Mouse (Mus musculus) T-helper 2 cell (primary cell): ENCODE results near the gene Kcnk15.

Source experiments
- in situ Hi-C: fragments of 300-600 bp; cut with MboI, MseI; formaldehyde crosslinking; loops from one replicate; pipeline ENCODE4 v1.15.1; 2025; ENCODE audit warnings: high pct_unique_total_duplicates

The Kcnk15 gene

DNA sequence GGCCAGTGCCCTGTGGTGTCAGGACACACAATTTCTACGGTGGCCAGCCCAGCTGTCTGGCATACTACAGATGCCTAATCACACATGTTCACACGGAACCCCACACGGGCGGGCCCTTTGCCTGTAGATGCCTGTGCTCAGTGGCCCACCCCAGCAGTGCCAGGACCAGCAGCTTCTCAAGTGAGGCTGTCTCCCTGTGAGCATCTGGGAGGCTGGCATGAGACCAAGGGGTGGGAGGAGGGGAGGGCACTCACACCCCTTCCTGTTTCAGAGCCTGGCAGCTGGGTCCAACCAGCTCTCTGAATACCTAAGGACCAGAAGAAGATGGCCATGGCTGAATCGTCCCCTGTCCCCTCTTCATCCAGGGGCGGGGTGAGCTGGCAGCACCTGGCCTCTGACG is 22.0 kb downstream of the Kcnk15 start:
- in situ Hi-C loops: no loop called here

DNA sequence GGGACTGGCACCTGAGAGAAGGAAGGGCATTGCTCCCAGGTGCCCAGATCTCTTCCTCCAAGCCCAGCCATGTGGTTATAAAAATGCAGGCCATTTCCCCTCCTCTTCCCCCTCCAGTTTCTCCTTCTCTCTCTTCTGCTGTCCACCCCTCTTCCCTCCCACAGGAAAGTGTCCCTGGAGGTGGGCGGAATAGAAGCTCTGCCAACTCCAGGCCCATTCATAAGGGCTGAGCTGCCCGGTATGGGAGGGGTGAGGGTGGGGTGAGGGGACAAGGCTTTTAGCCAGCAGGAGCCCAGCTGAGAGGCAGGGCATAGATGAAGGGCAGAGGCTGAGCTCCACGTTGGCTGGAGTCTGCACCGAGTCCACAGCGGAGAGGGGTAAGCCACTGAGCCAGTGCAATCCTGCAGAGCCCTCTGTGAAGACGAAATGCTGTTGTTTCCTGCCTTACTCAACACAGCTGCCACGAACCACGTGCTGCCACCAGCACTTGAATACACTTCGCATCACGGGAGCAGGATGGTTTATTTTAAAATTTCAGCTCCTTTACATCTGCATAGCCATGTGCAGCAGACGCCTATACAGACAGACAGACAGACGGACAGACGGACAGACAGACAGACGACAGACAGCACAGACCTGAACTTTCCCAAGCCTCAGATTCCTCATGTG is 23.5 kb downstream of the Kcnk15 start:
- in situ Hi-C loops: no loop called here

DNA sequence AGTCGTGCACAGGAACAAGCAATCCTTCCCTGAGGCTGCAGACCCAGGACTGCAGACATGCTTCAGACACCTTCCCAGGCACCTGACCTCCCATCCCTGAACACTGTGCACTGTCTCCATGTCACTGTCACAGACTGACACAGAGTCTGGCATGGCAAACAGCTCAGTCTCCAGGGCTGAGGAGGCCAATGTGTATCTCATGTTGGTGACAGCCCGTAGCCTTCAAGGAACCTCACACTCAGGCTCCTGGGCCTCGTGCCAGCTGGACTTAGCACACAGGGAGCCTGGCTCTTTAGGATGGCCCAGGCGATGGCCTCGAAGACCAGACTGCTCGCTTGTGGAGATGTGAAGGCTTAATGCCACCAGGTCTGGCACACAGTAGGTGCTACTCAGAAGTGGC is 27.4 kb downstream of the Kcnk15 start:
- in situ Hi-C loops: no loop called here

DNA sequence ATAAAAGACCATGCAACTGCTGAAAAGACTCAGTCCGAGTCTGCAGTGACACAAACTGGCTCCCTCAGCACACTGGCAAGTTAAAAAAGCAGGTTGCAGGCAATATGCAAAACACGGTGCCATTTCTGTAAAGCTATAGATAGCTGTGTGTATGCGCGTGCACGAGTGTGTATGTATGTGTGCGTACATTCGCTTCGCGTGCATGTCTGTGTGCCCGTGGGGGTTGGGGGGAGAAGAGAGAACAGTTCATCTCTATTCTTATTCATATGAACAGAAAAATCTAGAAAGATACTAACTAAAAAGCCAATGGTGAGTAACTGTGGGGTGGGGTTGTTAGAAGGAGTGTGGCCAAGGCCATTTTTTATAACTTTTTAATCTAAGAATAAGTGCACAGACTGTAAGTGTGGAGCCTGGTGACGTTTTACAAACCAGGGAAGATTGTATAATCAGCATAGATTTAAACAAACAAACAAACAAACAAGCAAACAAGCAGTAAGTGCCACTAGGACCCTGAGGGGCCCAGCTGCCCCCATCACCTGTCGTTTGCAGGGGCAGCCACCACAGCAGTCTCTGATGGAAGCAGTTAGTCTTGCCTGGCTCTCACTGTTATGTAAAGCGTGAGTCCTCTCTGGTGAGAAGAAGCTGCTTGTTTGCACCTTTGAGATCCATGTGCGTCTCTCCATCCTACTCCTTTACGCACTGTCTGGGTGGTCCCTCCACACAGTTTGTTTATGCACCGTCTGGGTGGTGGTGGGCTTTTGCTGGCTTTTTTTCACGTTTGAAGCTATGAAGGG is 29.6 kb downstream of the Kcnk15 start:
- in situ Hi-C loops: no loop called here

DNA sequence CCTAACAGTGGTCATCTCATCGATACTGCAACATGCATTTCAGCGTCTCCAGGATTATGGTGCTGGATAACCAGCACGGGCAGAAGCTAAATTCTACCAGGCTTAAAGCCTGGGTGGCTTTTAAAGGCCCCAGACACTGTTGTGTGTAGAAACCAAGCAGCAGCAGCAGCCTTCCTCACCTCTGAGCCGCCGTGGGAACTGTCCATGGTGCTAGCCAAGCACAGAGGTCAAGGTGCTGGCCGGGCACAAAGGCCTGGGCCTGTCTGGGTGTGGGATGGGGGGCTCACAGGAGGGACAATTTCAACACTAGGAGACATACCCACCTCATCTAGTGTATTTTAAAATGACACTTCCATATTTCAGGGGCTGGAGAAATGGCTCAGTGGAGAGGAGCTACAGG is 36.0 kb downstream of the Kcnk15 start:
- in situ Hi-C loops: no loop called here

DNA sequence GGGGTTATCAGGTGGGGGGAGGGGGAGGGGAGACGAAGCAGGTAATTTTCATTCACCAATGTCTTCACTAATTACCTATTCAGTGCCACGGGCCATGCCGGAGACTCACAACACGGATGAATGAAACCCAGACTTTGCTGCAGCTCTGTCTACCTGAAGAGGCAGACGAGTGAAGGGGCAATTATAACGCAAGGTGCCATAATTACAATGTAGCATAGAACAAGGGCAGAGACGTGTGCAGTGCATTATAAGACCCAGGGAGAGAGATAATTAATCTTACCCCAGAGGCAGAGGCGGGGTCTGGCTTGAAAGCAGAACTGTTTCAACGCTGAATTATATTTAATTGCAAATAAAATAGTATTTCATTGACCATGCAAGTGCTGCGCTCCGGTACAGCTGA is 37.1 kb downstream of the Kcnk15 start:
- in situ Hi-C loops: no loop called here

DNA sequence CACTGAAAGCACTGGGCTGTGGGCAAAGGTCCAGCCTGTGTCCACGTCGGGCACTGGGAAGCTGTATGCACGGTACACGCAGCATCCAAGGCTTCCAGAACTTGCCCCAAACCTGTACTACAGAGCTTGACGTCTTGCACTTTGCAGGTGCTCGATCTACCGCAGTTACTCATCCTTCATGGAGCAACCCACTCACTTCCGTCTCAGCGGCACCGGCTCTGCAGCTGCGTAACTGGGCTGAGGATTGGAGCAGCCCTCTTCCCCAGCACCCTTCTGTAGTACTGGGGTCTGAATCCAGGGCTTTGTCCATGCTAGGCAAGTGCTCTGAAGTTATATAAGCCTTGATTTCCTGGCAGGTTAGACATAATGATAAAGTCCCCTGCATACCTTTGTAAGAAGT is 37.8 kb downstream of the Kcnk15 start:
- in situ Hi-C loops: no loop called here

DNA sequence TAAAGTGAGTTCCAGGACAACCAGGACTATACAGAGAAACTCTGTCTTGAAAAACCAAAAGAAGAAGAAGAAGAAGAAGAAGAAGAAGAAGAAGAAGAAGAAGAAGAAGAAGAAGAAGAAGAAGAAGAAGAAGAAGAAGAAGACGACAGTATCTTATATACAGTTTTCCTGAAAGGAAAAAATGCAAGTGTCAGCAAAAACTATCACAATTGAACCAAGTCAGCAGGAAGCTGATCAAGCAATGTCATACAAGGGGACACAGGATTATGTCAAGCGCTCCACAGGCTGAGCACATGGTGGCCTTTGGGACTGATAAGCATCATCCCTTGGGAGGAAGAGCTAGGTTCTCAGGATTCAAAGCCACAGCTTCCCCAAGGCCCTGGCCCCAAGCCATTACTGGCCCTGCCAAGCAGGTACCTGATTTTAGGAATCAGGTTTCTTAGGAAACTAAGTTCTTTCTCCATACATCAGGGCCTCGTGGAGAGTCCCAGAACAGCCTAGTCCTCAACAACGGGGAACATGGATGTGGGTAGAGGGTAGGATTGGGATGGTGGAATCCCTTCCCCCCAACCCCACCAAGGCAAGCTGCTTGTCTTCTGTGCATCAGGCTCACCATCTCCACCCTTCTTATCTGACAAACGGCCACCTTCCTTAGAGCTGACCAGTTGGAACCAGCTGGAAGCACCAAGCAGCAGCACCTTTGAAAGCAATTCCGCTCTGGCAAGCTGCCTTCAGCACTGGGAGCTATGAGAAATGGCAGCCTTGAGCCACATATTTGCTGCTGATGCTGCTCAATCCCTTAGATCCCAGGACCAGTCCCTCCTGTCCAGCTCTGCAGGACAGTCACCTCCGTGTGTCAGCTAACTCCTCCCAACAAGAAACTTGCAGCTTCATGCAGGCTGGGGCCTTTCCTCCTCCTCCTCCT is 40.3 kb downstream of the Kcnk15 start:
- in situ Hi-C loops: no loop called here

DNA sequence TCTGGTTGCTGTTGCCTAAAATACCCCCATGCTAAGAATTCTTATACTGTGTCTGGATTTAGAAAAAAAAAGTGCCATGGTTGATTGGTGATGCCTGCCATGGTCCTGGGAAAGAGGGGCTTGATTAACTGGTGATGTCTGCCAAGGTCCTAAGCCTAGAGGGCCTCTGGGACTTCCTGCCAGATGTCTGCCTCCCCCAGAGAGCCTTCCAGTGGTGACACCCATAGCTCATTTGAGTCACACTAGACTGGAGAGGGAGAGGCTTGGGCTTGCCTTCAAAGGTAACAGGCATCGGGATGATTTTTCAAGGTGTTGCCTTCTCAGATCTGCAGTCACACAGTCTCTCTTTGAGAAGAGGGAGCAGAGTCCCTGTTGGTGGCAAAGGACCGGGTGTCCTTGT is 41.7 kb downstream of the Kcnk15 start:
- in situ Hi-C loops: no loop called here

DNA sequence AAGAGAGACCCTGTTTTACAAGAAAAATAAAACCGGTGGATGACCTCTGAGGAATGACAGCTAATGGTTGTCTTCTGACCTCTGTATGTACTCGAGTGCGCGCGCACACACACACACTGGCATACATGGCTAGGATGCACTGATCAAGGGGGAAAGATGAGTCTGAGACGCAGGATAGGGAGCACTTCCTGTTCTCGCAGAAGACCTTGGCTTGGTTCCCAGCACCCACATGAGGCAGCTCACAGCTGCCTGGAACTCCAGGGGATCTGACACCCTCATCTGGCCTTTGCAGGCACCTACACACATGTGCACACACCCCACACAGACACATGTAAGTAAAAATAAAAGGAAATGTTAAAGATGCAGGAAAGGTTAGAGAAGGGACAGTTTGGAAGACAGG is 43.6 kb downstream of the Kcnk15 start:
- in situ Hi-C loops: no loop called here

DNA sequence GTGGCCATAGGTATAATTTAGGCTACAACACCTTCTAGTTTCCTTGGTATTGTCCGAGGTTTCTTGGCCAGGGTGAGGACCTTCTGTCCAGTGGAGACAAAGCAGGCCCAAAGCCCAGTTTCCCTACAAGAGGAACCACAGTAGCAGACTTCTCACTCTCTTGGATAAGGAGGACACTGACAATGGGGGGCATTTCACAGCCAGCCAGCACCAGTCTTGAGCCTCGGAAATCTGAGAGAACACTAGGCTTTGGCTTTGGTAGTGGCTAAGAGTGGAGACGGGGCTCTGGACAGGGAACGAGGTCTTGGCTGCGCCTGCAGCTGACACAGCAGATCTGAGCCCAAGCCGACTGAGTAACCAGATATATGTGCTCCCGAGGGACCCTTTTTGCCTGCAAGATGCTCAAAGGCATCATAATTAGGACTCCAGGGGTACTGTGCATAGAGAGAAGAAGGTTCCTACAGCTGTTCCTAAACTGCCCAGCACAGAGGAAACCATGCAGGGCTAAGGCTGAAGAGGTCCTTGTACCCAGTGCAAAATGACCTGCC is 44.6 kb downstream of the Kcnk15 start:
- in situ Hi-C loops: no loop called here

DNA sequence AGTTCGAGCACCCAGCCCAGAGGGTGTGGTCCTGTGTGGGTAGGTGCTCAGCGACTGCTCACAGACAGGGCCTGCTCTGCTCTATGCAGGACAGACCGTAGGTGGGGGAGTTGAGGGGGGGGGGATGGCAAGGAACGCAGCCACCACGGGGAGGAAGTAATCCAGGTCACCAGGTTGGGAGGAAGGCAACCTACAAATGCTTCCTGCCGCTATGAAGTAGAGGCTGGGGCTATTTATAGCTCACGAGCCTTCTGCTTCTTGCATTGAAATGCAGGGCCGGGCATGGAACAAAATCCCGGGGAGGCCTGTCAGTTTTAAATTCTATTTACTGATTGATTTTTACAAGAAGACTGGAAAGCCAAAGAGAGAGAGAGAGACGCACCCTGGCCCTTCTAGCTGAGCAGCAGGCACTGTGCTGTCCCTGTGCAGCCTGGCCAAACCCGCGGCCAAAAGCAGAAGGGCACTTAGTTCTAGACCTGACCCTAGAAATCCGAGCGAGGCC is 46.5 kb downstream of the Kcnk15 start:
- in situ Hi-C loops: no loop called here

DNA sequence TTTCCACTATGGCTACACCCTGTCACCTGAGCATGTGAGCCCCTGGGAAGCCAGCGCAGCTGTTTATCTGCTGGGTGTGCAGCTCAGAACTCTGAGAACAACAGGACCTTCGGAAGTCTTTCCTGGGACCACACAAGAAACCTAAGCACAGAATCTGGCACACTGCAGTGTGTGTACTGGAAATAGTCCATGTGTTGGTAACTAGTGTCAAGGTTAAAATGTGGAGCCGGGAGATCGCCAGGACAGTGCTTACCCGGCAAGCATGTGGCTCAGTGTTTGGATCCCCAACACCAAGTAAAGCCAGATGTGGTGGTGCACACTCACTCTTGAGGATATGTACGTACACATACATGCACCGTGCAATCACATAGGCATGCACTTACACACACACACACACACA is 47.6 kb downstream of the Kcnk15 start:
- in situ Hi-C loops: no loop called here

DNA sequence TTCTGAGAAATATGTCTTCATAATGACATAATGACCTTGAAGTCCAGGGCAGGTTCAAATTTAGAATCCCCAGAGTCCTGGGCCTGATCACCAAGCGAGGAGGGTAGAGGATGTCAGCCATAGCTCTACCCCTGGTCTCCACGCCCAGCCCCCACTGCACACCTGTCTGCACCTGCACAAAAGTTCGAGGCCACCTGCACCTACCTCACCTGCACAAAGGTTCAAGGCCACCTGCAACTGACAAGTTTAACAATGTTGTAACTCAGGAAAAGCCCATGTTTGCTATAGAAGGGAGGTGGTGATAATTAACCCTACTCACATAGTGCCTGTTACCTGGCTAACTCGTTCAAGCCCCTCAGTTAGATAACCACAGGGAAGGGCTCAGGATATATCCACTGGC is 49.0 kb downstream of the Kcnk15 start:
- in situ Hi-C loops: no loop called here

DNA sequence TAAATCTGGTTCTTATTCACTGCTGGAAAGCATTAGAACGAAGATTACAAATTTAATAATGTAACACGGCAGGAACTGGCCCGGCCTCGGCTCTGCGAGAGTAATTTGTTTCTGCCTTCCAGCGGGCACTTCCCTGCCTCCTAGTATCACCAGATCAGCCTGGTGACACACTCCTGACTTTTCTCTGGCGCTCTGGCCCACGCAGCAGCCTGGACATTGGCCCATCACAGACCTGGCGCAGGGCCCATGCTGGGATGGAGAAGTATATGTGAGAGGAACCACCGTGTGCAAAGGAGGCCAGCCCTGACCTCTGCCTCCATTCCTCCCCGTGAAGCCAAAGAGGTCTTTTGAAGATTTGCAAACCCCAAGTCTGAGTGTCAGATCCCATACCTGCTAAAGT is 50.0 kb downstream of the Kcnk15 start:
- in situ Hi-C loops: no loop called here

DNA sequence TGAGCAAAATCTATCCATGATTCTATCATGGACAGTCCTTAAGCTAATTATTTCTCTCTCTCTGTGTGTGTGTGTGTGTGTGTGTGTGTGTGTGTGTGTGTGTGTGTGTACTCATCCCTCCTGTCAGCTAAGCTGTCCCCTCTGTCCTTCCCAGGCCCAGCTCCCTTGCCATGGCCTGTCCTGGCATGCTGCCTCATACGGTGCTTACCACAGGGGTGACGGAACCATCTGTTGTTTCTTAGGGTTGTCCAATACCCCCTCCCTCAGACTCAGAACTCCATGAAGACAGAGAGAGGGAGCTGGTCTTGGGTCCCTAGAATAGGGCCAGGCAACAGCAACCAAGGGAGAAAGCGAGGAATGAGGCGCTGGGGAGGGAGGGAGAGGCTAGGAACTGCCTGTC is 50.9 kb downstream of the Kcnk15 start:
- in situ Hi-C loops: no loop called here

DNA sequence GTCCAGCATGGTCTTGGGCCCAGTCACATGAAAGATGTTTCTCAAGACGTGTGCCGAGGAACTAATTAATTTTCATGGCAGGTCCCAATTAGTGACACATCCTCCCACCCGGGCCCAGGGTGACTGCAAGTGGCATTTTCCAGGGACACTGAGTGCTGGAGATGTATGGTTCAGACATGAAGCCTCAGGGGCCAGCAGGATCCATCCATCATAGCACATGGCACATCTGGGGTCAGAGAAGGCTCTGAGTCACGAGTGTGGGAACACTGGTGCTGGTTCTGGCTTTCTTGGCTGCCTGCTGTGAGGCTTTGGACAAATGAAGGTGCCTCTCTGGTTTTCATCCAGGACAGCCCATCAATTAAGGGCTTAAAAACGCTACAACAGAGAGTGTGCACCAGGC is 53.7 kb downstream of the Kcnk15 start:
- in situ Hi-C loops: no loop called here
